Mouse (Mus musculus) erythroblast, embryonic 14.5 days (primary cell): ENCODE results near the gene Fgfr2.

Source experiments
- GATA1 ChIP-seq: IDR thresholded peaks from 2 replicates; pipeline ENCODE4 v1.6.1; 2012; ENCODE audit warnings: low read length, inconsistent platforms, mixed read lengths
- TAL1 ChIP-seq: IDR thresholded peaks from 3 replicates; pipeline ENCODE4 v1.6.1; 2012; ENCODE audit warnings: low read length, inconsistent platforms, mixed read lengths

- TF ChIP-seq TAL1: no peak
- no peak for TF ChIP-seq GATA1
Observed at GRCm38 (mm10) chr7:131722316-131722715, 1400.8 kb downstream of the Fgfr2 start.
